Mouse (Mus musculus): ENCODE measurements around the gene Hoxa6.

Gene Hoxa6

DNA sequence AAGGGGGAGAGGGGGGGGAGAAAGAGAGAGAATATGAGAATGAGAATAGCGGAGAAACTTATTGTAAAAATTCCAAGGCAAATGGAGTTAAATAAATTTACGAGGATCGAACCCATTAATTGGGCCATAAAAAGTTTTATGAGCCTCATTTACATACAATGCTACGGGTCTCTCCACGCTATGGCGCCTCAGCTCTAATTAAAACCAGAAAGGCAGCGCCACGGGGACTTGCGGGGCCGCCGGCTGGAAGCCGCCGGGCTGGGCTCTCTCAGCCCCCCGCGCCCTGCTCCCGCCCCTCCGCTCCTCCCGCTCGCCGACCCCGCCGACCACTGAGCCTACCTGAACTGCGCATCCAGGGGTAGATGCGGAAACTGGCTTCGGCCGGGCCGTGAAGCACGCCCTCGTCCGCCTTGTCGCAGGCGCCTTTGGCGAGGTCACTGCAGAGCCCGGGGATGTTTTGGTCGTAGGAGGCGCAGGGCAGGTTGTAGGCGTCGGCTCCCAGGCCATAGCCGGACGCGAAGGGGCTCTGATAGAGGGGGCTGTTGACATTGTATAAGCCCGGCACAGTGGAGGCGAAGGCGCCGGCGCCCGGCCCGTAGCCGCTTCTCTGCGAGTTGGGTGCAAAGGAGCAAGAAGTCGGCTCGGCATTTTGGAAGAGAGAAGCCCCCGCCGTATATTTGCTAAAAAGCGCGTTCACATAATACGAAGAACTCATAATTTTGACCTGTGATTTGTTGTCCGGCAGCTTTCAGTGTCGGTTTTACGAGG is 8.4 kb upstream of the Hoxa6 start:
- DNase-seq (ENCODE audit: low read depth, low spot score): no peak

DNA sequence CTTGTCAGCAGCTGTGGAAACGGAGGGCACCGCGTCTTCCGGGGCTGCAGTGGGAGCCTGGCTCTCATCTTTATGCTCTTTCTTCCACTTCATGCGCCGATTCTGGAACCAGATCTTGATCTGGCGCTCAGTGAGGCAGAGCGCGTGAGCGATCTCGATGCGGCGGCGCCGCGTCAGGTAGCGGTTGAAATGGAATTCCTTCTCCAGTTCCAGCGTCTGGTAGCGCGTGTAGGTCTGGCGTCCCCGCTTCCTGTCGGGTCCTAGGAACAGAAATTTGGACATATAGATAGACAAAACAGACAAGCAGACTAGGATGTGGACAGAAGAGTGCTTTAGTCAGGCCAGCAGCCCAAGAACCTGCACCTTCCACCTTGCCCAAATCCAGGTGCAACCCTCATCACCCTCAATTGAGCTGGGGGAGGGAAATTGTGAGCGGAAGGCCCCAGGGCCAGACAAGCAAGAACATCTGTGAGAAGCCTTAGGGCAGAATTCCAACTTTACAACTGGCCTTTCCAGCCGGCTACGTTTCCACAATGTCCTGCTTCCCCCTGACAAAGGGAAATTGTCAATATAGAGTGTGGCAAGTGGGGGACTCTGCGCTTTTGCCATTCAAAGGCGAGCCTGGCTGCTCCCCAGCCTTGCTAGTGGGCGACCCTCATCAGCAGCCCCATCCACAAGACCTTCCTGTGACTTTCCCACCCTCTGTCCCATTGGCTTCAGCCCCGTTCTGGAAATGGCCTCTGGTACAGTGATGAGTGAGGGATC is 7.4 kb upstream of the Hoxa6 start:
- no peak for DNase-seq (ENCODE audit: low read depth, low spot score)

DNA sequence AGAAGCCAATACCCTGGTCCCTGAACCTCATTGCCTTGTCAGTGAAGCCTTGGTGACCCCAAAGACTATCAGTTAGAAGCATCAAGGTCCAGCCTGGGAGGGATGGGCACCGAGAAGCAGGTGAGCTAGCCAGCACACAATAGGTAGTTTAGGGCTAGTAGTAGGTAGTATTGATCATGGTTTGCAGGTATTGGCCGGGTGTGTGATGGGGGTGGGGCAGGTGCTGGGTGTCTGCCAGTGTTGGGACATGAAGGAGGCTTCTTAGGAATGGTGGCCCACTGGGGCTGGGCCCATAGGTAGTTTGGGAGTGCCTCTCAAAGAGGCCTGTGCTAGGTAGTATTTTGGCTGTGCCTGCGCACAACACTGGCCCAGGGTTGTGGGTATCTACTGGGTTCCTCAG is 6.5 kb upstream of the Hoxa6 start:
- no peak for DNase-seq (ENCODE audit: low read depth, low spot score)

DNA sequence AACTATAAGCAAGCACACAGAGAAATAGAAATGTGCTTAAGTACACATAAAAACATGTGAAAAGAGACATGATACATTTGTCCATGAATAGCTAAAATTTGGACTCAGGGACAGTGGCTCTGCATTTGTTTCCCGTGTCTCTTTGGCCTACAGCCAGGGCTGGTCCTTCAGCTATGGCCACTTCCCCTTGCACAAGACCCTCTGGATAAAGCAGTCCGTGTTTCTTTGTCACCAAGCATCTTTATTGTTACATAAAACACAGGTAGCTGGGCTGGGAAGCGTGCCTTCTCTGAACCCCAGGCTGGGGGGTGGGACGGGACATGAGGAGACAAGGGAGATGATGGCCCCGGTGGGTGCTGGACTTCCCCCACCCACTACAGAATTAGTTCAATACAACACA is 5.7 kb upstream of the Hoxa6 start:
- no peak for DNase-seq (ENCODE audit: low read depth, low spot score)

DNA sequence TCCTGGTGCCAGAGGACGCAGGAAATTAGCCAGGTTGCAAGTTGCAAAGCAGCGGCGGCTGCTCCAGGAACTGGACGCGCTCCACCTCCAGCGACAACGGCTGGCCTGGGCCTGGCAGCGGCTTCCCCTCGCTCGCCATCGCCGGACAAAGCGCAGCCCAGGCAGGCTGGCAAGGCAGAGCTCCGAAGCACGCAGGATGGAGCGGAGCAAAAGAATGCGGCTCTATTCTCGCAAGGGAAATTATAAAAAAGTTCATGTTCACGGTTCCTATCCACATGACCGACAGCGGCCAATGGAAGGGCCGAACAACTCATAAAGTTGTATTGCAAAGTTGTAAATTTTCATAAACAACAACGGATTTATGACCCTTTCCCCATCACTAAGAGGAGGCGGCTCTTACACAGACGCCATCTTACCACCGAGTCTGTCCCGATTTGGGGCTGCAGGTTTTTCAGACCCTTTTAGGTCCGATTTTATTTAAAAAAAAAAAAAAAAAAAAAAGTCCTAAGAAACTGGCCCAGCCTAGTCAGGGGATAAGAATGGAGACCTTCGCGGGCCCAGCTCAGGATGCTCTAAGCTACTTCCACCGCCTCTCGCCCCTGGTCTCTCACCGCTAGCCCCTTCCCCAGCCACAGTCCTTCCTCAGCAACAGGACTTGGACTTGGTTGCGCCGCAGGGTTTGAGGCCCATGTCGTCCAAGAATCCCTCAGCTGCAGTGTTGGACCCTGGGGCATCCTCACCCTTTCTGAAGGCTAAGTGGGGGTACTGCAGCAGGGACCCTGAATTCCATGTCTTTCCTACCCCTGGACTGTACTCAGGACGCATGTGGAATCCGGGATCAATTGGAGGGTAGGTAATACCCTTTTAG is 4.8 kb upstream of the Hoxa6 start, which contains the start of the genes Hoxa3 and Gm28308:
Hoxa3 (minus strand) TSS at position 218 of the 868 bp plus-strand sequence.
Gm28308 (minus strand) TSS at position 221 of the 868 bp plus-strand sequence.
- no peak for DNase-seq (ENCODE audit: low read depth, low spot score)

DNA sequence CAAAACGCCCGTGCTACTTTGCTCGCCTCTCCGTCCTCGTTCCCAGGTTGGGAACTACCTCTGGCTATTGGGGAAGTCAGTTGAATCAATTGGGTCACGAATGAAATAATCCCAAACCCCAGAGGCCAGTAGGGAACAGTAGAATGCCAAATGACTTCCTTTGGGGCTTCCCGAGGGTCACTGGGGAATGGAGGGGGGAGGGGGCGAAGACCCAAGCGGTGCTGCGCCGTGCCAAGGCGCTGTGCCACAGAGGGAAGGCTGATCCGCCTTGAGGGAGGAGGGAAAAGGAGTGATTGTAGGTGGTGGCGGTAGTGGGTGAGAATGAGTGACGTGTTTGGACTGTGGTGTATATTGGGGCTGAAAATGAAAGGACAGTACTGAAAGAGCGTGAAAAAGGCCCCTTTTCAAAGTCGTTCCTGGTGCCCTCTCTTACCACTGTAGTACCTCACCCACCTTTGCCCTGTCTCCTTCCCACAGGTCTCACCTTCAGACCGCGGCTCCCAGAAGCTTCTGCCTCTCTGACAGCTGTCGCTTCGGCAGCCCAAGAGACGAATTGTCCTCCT is 4.1 kb upstream of the Hoxa6 start:
- no peak for DNase-seq (ENCODE audit: low read depth, low spot score)

DNA sequence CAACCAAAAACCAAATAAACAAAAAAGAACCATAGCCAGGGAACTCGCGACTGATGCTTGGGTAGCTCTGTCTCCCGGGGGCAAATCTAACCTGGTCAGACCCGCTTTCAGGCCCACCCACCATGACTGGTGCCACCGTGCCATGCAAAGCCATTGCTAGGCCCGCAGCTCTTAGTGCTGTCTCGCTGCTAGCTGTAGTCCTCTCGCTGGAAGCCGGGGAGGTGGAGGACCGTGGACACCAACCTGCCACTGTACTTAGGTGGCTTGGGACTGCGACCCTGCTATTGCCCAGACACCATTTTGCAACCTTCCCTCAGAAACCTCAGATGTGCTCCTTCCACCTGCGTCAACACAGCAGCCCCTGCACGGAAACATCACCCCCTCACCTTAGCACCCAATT is 3.4 kb upstream of the Hoxa6 start:
- no peak for DNase-seq (ENCODE audit: low read depth, low spot score)

DNA sequence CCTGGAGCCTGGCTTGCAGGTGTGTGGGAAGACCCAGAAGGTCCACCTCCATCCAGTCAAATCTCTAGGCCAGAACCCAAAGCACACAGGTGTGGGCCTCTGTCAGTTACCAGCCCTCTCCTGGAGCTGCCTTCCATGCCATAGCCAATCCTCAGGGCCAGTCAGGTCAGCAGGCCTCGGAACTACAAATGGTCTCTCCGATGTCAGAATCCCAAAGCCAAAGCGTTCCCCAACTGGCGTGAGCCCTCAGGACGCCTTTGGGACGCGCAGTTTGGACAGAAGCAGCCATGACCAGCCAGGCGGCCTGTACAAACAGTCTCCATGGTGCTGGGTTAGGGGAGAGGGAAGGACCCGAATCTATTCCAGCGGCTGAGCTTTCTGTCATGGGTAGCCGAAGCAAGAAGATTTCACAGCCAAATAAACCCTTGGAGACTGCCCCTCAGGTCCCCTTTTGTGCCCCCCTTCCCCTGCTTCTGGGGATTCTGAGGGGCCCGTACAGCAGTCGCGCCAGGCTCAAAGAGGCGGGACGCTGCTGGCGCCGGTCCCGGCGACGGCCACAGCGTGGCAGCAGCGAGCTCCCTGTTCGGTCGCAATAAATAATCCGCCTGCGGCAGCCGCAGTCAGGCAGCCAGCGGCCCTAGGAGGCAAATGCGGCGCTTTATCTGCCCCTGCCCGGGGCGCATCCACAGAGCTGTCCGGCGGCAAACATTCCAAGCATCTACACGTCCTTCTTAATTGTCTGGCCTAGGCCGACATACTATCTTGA is 2.8 kb upstream of the Hoxa6 start:
- DNase-seq (ENCODE audit: low read depth, low spot score): no peak

DNA sequence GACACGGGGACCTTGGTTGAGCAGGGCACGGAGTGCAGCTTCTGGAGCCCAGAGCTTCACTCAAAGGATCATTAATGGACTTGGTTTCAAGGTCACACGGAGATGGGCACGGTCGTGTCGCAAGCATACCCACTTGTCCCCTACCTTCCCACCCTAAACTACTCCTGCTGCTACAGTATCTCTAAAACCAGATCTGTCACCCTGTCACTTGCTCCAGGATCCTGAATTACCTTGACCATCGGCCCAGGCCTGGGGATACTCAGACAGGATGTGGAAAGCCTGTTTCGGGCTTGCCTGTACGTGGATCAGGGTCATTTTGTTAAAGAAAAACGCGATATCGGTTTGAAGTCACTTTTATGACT is 1.1 kb upstream of the Hoxa6 start:
- no peak for DNase-seq (ENCODE audit: low read depth, low spot score)

DNA sequence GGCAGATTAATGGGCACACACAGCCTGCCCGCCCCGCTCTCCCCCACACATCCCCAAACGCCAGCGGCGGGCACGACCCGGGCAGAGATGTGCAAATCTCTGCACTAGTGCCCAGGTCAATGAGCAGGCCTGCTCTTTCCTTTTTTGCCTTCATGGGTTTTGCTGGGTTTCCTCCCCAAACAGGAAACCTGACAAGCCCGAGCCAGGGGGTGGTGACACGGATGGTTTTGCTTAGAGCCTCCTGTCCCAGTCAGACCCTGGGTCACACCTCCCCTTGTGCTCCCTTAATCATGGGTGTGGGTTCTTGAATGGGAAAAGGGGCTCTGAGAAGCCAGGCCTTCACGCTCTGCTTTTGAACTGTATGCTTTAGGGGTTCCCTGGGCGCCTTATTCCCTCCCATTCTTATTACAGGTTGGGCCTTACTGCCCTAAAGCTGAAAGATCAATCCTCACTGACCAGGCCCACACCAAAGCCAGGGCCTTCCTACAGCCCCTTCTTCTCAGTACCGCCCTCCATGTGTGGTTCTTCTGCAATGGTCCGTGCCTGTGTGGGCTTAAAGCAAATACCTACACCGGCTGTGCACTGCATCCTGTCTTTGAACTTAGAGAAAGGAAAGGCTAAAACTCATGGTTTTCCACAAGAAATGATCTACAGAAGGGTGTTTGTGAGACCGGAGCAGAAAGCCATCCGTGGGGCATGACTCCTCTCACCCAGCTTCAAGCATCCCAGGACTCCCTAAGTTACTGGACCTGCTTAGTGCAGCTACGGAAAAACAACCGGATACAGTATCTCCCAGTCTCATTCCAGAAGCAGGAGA is 554 bp upstream of the Hoxa6 start:
- DNase-seq (ENCODE audit: low read depth, low spot score): no peak

DNA sequence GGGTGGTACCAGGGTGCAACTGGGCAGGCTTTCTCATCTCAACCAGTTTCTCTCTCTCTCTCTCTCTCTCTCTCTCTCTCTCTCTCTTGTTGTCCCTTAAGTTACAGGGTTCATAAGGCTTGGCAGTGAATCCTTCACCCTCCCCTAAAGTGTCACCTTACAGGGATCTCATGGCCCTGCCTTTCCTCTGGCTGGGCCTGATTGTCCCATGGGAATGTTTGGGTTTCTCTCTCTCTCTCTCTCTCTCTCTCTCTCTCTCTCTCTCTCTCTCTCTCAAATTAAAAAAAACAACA is 892 bp downstream of the Hoxa6 start:
- no peak for DNase-seq (ENCODE audit: low read depth, low spot score)

DNA sequence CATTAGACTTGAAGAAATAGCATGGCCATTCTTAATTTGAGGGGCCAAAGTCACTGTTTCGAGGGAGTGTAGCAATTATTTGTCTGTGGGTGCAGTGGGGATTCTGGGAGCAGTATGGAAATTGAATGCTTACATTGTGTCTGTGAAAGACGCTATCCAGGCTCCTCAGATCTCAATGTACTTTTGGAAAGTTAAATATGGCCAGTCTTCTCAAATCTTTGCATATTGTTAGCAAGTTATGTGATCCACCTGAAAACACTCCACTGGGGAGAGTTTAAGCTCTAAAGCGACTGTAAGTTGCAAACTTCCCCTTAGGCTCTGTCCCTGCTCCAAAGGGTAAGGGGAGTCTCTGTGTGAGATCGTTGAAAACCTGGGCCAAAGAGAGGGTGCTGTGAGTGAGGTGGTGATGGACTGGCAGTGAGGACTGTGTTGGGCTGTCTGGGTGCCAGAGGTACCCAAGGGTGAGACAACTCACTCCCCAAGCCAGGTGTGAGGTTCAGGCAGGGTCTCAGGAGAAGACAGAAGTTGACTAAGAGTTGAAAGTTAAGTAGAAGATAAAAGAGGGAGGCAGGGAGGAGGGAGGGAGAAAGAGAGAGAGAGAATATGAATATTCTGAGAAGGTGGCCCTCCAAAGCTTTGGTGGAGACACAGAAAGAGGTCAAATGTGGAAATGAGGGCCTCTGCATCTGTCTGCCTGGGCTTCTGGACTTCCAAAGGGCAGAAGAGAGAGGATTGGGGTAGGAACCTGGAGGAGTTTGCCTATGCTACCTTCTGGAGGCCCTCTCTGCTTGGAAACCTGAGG is 1.4 kb downstream of the Hoxa6 start:
- no peak for DNase-seq (ENCODE audit: low read depth, low spot score)

DNA sequence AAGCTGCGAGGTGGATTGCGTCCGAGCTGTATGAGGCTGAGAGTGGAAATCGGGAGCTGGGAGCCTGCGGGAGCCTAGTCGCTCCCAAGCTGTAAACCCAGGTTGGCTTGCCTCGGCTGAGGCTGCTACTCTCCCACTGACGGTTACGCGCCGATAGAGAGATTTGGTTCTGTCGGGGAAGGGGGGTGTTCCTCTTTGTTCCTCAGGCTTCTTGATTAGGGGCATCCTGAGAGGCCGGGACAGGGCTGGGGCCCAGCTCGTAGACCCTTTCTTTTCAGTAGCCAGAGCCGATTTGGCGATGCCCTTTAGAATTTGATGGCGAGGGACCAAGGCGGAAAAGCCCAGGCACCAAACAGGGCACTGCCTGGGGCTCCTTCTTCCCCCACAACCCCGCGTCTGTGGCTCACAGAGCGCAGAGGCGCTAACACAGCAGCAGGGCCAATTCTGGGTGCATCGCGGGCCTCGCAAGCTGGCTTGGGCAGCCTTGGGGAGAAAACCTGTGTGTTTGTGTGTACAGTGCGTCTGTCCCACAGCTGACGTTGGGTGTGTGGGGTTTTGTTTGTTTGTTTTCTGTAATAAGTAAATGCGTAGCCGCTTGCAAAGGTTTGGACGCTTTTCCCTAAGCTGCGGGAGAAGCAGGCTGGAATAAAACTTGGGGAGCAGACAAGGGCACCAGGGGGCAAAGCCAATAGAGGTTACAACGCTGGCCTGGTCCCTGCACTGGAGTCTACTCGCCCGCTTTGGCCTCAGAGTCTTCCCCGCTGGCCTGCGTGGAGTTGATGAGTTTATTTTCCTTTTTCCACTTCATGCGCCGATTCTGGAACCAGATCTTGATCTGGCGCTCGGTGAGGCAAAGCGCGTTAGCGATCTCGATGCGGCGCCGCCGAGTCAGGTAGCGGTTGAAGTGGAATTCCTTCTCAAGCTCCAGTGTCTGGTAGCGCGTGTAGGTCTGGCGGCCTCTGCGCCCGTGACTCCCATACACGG is 2.6 kb downstream of the Hoxa6 start:
- DNase-seq (ENCODE audit: low read depth, low spot score): no peak

DNA sequence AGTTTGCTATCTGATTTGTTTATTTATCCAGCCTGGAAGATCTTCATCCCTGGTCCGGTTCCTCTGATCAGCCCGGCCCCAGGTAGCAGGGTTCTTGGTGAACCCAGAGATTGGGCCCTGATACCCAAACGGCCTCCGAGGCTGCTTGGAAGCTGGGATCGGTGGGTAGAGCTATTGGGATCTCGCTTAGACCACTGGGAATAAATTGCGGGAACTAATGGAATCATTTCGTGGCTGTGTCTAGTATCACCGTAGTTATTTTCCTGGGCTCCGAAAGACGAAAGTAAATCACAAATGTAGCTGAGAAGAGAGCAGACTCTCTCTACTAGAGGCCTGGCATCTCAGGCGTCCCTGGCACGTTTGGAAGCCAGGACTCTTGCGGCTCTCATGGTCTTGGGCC is 3.3 kb downstream of the Hoxa6 start:
- no peak for DNase-seq (ENCODE audit: low read depth, low spot score)

DNA sequence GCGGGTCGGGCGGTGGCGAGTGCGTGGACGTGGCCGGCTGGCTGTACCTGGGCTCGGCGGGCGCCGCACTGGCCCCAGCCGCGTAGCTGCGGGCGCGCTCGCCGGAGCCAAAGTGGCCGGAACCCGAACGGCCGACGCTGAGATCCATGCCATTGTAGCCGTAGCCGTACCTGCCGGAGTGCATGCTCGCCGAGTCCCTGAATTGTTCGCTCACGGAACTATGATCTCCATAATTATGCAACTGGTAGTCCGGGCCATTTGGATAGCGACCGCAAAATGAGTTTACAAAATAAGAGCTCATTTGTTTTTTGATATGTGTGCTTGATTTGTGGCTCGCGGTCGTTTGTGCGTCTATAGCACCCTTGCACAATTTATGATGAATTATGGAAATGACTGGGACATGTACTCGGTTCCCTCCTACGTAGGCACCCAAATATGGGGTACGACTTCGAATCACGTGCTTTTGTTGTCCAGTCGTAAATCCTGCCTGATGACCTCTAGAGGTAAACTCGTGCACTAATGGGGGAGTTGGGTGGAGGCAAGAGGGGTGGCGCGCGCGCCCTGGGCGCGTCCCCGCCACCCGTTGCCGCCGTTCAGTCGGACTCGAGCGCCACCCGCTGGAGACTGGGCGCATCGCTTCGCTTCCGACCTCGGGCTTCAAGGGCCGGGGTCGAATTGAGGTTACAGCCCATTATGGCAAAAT is 4.3 kb downstream of the Hoxa6 start, which contains the start of gene Hoxa5:
Hoxa5 (minus strand) TSS at position 538 of the 703 bp plus-strand sequence.
- no peak for DNase-seq (ENCODE audit: low read depth, low spot score)

DNA sequence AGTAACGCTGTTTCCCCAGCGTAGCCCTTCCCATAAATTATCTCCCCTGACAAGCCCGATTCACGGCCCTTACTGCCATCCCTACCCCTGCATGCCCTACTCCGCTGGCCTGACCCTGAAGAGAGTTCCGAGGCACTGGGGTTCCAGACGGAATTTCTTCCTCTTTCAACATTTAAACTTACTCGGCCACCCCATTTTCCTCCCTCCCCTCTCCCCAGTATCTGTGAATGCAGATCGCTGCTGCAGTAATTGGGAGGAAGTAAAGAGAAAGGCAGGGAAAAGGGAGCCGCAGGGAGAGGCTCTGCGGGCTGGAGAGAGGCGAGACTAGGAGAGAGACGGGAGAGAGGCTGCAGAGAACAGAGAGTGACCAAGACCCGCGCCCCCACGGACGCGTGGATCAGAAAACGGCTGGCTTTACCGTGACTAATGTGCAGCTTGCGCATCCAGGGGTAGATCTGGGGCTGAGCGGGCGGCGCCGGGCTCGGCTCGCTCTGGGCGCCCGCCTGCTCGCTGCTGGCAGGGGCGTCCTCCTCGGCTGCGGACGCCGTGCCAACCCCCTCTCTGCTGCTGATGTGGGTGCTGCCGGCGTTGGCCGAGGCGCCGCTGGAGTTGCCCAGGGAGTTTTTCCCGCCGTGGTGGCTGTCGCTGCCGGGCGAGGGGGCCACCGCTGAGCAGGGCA is 5.0 kb downstream of the Hoxa6 start:
- DNase-seq (ENCODE audit: low read depth, low spot score): no peak

DNA sequence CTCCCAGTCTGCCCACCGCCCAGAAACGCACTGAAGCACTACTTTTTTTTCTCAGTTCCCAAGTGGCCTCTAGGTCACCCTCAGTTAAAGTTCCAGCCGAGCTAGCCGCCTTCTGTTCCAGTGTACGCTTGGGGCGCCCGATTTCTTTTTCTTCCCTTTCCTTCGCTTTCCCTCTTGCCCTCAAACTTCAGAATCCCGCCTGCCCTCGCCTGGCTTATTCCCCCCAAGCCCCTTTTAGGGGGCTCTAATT is 5.5 kb downstream of the Hoxa6 start:
- DNase-seq (ENCODE audit: low read depth, low spot score): no peak

Data from telencephalon, adult 2 months (tissue).